Mouse (Mus musculus): ENCODE measurements around the gene Erc1. TPM values are rescaled to one million over a fixed set of nuclear protein-coding genes. Genes with fewer than 3 reads are reported as not detected.
A peak's percentile ranks its signal among the peaks of the same experiment; 100 is the strongest.

Gene Erc1
- total RNA-seq, 2 experiments from 2014 or later = 43.5 to 45.8 TPM

DNA sequence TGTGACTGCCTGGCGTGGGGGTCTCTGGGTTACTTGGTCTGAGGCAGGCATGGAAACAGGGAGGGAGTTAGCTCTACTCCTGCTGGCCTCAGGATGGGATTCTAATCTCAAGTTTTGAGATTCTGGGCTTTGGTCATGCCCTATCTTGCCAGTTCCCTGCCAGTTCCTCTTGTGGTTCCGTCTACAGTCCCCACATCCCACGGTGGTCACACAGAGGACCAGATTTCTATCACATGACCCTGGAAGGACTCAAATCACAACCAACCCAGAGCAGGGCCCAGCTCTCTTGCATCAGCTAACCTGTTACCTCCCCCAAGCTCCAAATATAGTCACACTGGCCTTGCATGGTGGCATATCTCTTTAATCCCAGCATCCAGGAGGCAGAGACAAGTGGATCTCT is 318.3 kb downstream of the Erc1 start:
- no peak for DNase-seq (ENCODE audit: low spot score in 2 of 2)

DNA sequence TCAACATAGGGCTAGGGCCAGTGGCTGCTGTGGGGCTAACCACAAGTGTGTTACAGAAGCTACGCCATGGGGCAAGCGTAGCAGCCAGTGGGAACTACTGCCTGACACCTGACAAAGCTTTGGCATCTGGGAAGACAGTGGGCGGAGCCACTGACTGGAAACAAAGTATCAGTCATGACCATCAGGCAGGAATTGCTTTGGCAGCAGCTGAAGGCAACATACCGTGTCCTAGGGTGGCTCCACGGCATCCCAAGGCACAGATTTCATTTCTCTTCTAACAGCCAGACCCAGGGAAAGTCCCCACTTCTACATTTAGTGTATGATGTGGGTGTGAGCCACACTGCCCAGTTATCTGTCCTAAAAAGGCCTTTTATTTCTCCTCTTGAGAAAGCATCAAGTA is 321.5 kb downstream of the Erc1 start:
- DNase-seq (ENCODE audit: low spot score in 2 of 2) = no peak

DNA sequence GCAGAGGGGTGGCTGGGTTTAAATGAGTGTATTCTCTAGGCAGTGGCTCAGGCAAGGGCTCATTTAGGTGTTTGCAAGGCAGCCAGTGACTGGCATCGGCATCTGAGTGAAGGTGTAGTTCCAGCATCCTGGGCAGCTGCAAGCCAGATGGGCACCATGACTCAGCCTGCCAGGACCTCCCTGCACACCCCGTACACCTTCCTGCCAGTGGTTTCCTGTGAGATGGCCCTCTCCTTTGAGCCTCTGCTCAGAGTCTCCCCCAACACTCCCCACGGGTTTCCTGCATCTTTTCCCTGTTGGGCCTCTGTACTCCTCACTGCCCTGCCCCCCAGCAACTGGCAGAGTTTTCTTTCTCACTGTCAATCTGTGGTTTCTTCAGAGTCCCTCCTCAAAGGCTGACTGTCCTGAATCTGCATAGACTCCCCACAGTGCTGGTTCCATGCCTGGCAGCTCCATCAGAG is 326.0 kb downstream of the Erc1 start:
- peak; percentile 42 to 53 for DNase-seq (ENCODE audit: low spot score in 2 of 2)

DNA sequence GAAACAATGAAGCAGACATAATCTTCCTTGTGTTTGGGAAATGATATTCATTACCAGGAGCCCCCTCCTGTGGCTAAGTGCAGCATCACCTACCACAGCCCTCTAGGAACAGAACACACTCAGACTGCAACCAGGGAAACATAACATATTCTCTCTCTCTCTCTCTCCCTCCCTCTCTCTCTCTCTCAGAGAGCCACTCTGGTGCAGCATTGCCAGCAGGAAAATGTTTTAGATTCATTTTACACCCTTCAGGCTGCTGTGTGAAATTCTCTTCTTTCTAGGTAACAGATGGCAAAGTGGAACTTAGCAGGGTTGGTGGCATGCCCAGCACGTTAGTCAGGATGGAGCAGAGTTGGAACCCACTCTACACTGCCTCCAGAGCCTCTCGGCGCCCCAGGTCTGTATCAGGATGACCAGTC is 326.5 kb downstream of the Erc1 start:
- peak; percentile 55 to 68 for DNase-seq (ENCODE audit: low spot score in 2 of 2)

Other genes with a start within 250 kb of the Erc1 start
- 10 to 100 TPM; 37.5 to 39.6 TPM for gene Rad52, start 54.5 kb upstream of the Erc1 start, total RNA-seq (2021)
- 100 to 1,000 TPM; 181 to 196 TPM for gene Wnk1, start 190.5 kb upstream of the Erc1 start, total RNA-seq (2021)
- under 1 TPM; 0.42 to 0.63 TPM for gene Ninj2, start 245.2 kb upstream of the Erc1 start, total RNA-seq (2021)